Mouse (Mus musculus) kidney, embryonic 16.5 days (tissue): ENCODE data around the gene Pknox1. TPM values are rescaled to one million over a fixed set of nuclear protein-coding genes. Genes with fewer than 3 reads are reported as not detected.

Experiments
- ATAC-seq: fragments of 200-750 bp; cut with Nextera tagmentation; 2 replicates; pipeline ENCODE4 v1.8.0; 2017; ENCODE audit warnings: moderate TSS enrichment; ENCODE audit not compliant: low FRiP score, low TSS enrichment
- H3K27ac ChIP-seq: fragments of 300-500 bp; sonication (generic); 2 replicates; pipeline ENCODE4 v1.5.1; 2014; ENCODE audit warnings: low read length
- H3K27me3 ChIP-seq: fragments of 300-500 bp; sonication (generic); 2 replicates; pipeline ENCODE4 v1.6.1; 2014; ENCODE audit warnings: low read length, control low read depth, mixed read lengths; ENCODE audit not compliant: insufficient read depth
- H3K36me3 ChIP-seq: fragments of 300-500 bp; sonication (generic); 2 replicates; pipeline ENCODE4 v1.6.1; 2014; ENCODE audit warnings: low read length, control low read depth, mixed read lengths; ENCODE audit not compliant: insufficient read depth
- H3K4me1 ChIP-seq: fragments of 300-500 bp; sonication (generic); 2 replicates; pipeline ENCODE4 v1.6.1; 2014; ENCODE audit warnings: low read length, control low read depth, mixed read lengths; ENCODE audit not compliant: insufficient read depth
- H3K4me2 ChIP-seq: fragments of 300-500 bp; sonication (generic); replicated peaks from 2 replicates; pipeline ENCODE4 v1.6.1; 2014; ENCODE audit warnings: low read depth, low read length
- H3K4me3 ChIP-seq: fragments of 300-500 bp; sonication (generic); 2 replicates; pipeline ENCODE4 v1.5.1; 2014; ENCODE audit warnings: mild to moderate bottlenecking, low read length
- H3K9ac ChIP-seq: fragments of 300-500 bp; sonication (generic); replicated peaks from 2 replicates; pipeline ENCODE4 v1.6.1; 2014; ENCODE audit warnings: low read length
- H3K9me3 ChIP-seq: fragments of 300-500 bp; sonication (generic); 2 replicates; pipeline ENCODE4 v1.6.1; 2016; ENCODE audit warnings: low read length, control low read depth
- WGBS: fragments of 180-500 bp; shearing (Covaris S2); extraction: QIAGEN DNeasy Blood & Tissue Kit; methylation state at CpG from one replicate; pipeline ENCODE4 v1.1.7; 2014; 5-methylcytosine and 5-hydroxymethylcytosine counted together
- polyA plus RNA-seq: library from polyadenylated mRNA; unstranded; fragments of >200 nt; fragmentation: Nextera tagmentation; extraction: Ambion mirVana; gene quantifications from 2 replicates; pipeline ENCODE4 v1.2.1, GENCODE M21; 2015

Gene Pknox1
- polyA plus RNA-seq, 1 experiment from 2014 or later, result 38.2 TPM

DNA sequence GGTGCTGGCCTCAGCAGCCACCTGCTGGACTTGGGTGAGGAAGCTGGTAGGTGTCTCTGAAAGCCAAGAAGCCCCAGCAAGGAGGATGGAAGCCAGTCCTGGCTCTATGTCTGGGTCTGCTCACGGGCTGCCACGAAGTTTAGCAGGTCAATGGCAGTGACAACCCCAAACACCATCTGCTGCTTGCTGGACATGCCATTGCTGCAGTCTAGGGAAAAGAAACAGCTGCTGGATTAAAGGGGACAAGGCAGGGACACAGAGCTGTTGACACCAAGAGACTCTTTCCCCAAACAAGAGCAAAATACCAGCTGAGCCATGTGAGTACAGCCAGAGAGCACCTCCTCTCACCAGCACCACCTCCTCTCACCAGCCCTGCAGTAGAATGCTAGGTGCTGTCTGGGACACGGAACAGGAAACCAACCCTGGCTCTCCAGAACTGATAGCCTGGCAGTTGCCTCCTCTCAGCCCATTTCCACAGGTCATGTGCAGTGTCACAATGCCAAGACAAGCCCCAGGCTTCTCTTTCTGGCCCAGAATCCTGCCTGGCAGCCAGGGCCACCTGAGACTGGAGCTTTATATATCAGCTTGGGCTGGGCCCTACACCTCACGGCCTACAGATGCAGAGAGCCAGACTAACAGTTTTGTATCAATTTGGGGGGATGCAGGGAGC is 48.7 kb downstream of the Pknox1 start:
- no peak for ATAC-seq
- no peak overlapping the region for H3K9ac ChIP-seq
- H3K4me3 ChIP-seq, result no peak overlapping the region
- no peaks in the 10 kb centered on the region for H3K36me3 ChIP-seq
- 59% methylated on average over 4 of the region's 4 CpGs for WGBS
- no peaks in the 10 kb centered on the region for H3K27me3 ChIP-seq
- H3K4me1 ChIP-seq, result no peaks in the 10 kb centered on the region
- no peak overlapping the region for H3K4me2 ChIP-seq
- H3K9me3 ChIP-seq, result no peaks in the 10 kb centered on the region
- H3K27ac ChIP-seq, result no peak overlapping the region

DNA sequence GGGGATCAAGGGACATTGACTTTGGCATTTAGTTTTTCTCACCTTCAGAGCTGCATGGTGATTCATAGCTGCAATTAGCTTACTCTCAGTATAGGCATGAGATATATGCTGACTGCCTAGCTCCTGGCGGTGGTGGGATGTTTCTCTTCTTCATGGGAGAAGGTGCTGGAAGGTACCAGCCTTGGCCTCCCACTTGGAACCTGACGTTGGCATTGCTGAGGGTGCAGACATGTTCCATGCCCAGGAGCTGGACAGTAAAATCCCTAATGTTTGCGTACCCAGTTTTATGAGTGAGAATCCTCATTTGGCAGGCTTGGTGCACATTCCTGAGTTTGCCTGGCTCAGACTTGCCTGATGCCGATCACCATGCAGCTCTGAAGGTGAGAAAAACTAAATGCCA is 58.6 kb downstream of the Pknox1 start:
- Histone ChIP-seq H3K4me2 (no peak overlapping the region), H3K4me3 (no peak overlapping the region), H3K4me1 (no peaks in the 10 kb centered on the region), H3K36me3 (no peaks in the 10 kb centered on the region), H3K27me3 (no peaks in the 10 kb centered on the region), H3K9me3 (no peaks in the 10 kb centered on the region), H3K9ac (no peak overlapping the region), H3K27ac (no peak overlapping the region)
- 91% methylated on average over 4 of the region's 4 CpGs for WGBS
- no peak for ATAC-seq

DNA sequence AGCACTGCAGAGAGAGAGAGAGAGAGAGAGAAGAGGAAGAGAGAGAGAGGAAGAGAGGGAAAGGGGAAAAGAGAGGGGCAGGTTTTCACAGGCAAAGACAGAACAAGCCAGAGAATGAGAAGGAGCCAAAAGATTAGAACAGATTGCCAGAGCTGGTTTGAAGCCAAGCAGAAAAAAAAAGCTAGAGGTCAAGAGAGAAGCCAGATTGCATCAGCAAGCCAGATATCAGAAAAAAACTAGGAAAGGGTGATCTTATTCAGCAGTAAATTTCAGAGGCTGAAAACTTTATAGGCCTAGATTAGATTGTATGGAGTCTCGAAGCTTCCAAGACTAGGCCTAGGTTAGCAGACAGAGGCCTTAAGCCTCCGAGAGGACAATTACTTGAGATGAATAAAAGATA is 63.4 kb downstream of the Pknox1 start:
- H3K4me3 ChIP-seq, result no peak overlapping the region
- whole genome bisulfite sequencing, result 92% methylated on average over 2 of the region's 2 CpGs
- H3K27me3 ChIP-seq, result no peaks in the 10 kb centered on the region
- no peak for ATAC-seq
- H3K9ac ChIP-seq, result no peak overlapping the region
- H3K27ac ChIP-seq, result no peak overlapping the region
- H3K36me3 ChIP-seq, result no peaks in the 10 kb centered on the region
- H3K4me1 ChIP-seq, result no peaks in the 10 kb centered on the region
- no peaks in the 10 kb centered on the region for H3K9me3 ChIP-seq
- no peak overlapping the region for H3K4me2 ChIP-seq

- Histone ChIP-seq H3K27ac (no peak overlapping the region), H3K27me3 (peaks cover 13% of the 10 kb centered on the region), H3K4me1 (peaks cover under 1% of the 10 kb centered on the region), H3K36me3 (no peaks in the 10 kb centered on the region), H3K4me2 (no peak overlapping the region), H3K9me3 (no peaks in the 10 kb centered on the region), H3K9ac (no peak overlapping the region), H3K4me3 (no peak overlapping the region)
- ATAC-seq, result no peak
- WGBS, result 74% methylated on average over 10 of the region's 10 CpGs
These were observed 66.7 kb downstream of the Pknox1 start for GRCm38 (mm10) chr17:31631081-31631800.

- Histone ChIP-seq H3K4me1 (peaks cover 11% of the 10 kb centered on the region), H3K4me3 (no peak overlapping the region), H3K9me3 (no peaks in the 10 kb centered on the region), H3K4me2 (no peak overlapping the region), H3K9ac (no peak overlapping the region), H3K36me3 (no peaks in the 10 kb centered on the region), H3K27ac (no peak overlapping the region), H3K27me3 (peaks cover 16% of the 10 kb centered on the region)
- 72% methylated on average over 6 of the region's 6 CpGs for WGBS
- ATAC-seq, result no peak
These were observed 68.5 kb downstream of the Pknox1 start for GRCm38 (mm10) chr17:31633007-31633406.

GRCm38 (mm10) chr17:31634896-31635295 is 70.4 kb downstream of the Pknox1 start:
- H3K4me1 ChIP-seq, result peaks cover 11% of the 10 kb centered on the region
- no peak overlapping the region for H3K4me2 ChIP-seq
- ATAC-seq, result no peak
- 81% methylated on average over 5 of the region's 5 CpGs for WGBS
- H3K9me3 ChIP-seq, result no peaks in the 10 kb centered on the region
- H3K36me3 ChIP-seq, result no peaks in the 10 kb centered on the region
- no peak overlapping the region for H3K4me3 ChIP-seq
- no peak overlapping the region for H3K9ac ChIP-seq
- peaks cover 16% of the 10 kb centered on the region for H3K27me3 ChIP-seq
- H3K27ac ChIP-seq, result no peak overlapping the region

DNA sequence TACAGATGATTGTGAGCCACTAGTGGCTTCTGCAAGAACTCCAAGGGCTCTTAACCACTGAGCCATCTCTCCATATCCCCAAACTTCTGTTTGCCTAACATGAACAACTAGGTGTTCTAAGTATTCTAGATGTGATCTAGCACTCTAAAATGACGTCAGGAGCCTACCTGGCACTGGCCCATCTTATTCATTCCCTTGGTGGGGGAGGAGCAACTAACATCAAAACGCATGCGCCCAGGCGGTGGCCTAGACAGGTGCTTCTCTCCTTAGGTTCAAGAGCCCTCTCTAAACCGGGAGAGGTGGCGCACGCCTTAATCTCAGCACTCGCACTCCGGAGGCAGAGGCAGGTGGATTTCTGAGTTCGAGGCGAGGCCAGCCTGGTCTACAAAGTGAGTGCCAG is 71.2 kb downstream of the Pknox1 start:
- H3K9me3 ChIP-seq, result no peaks in the 10 kb centered on the region
- peaks cover 16% of the 10 kb centered on the region for H3K27me3 ChIP-seq
- H3K9ac ChIP-seq, result no peak overlapping the region
- no peak overlapping the region for H3K4me3 ChIP-seq
- peak overlapping the region; percentile 99; the same call in 1 of the 2 replicates for H3K4me2 ChIP-seq
- no peak overlapping the region for H3K27ac ChIP-seq
- H3K4me1 ChIP-seq, result peaks cover 11% of the 10 kb centered on the region
- H3K36me3 ChIP-seq, result no peaks in the 10 kb centered on the region
- WGBS, result 62% methylated on average over 11 of the region's 11 CpGs
- ATAC-seq, result no peak

- ATAC-seq, result no peak; the same call in 1 of the 2 replicates
- peaks cover 11% of the 10 kb centered on the region for H3K4me1 ChIP-seq
- WGBS, result 3% methylated on average over 45 of the region's 45 CpGs
- H3K4me2 ChIP-seq, result peak overlapping the region; percentile 99
- peaks cover 16% of the 10 kb centered on the region for H3K27me3 ChIP-seq
- H3K9me3 ChIP-seq, result no peaks in the 10 kb centered on the region
- no peaks in the 10 kb centered on the region for H3K36me3 ChIP-seq
- H3K27ac ChIP-seq, result no peak overlapping the region
- H3K9ac ChIP-seq, result peak overlapping the region; percentile 66
- peak overlapping the region; percentile 61 for H3K4me3 ChIP-seq
These were observed 71.9 kb downstream of the Pknox1 start for GRCm38 (mm10) chr17:31636277-31636941.

- Histone ChIP-seq H3K36me3 (no peaks in the 10 kb centered on the region), H3K4me1 (peaks cover 11% of the 10 kb centered on the region), H3K4me2 (peak within 1 kb of the TSS; percentile 99), H3K9ac (peak within 1 kb of the TSS; percentile 66), H3K27me3 (peaks cover 16% of the 10 kb centered on the region), H3K4me3 (peak within 1 kb of the TSS; percentile 61), H3K9me3 (no peaks in the 10 kb centered on the region), H3K27ac (no peak within 1 kb of the TSS)
- peak; percentile 96 for ATAC-seq
- 3% methylated on average over 60 of the region's 61 CpGs for WGBS
These were observed 72.6 kb downstream of the Pknox1 start, which contains the start of gene Cbs for GRCm38 (mm10) chr17:31636942-31637811. Gene Cbs, minus strand, starts transcription at chr17:31637238.
